Mouse (Mus musculus) cerebellum, postnatal 14 days (tissue): ENCODE measurements around the gene Tspan17.

Experiments used
- DNase-seq, 2 experiments: peaks; one replicate each; pipeline ENCODE4 v3.0.0; 2021; ENCODE audit warnings: mixed read lengths in 2 of 2

The Tspan17 gene

GRCm38 (mm10) chr13:54765281-54766191, 23.6 kb upstream of the Tspan17 start:
- peak; percentile 72 to 76 for DNase-seq

GRCm38 (mm10) chr13:54766192-54766768, 22.9 kb upstream of the Tspan17 start, which contains the start of gene Sncb:
TSS of gene Sncb (minus strand) at chr13:54766595.
- DNase-seq: peak; percentile 92

GRCm38 (mm10) chr13:54767012-54767411, 22.2 kb upstream of the Tspan17 start:
- DNase-seq: peak in 1 of 2 experiments; percentile 10

- DNase-seq: peak; percentile 88
These were observed 8.6 kb upstream of the Tspan17 start for GRCm38 (mm10) chr13:54780592-54780991.

GRCm38 (mm10) chr13:54781086-54781485, 8.1 kb upstream of the Tspan17 start:
- DNase-seq: peak in 1 of 2 experiments; percentile 46

- no peak for DNase-seq
These were observed 5.9 kb upstream of the Tspan17 start for GRCm38 (mm10) chr13:54783235-54783634.

- DNase-seq: no peak
These were observed 5.5 kb upstream of the Tspan17 start, which contains the start of gene Eif4e1b for GRCm38 (mm10) chr13:54783698-54784097. TSS of gene Eif4e1b (plus strand) at chr13:54783998.

GRCm38 (mm10) chr13:54787591-54787990, 1.6 kb upstream of the Tspan17 start:
- peak in 1 of 2 experiments; percentile 29 for DNase-seq

- DNase-seq: peak; percentile 78 to 79
These were observed 602 bp downstream of the Tspan17 start for GRCm38 (mm10) chr13:54789561-54790397.

- DNase-seq: peak; percentile 53 to 83
These were observed 3.4 kb downstream of the Tspan17 start for GRCm38 (mm10) chr13:54792259-54793230.

GRCm38 (mm10) chr13:54794002-54794577, 4.9 kb downstream of the Tspan17 start:
- DNase-seq: no peak

GRCm38 (mm10) chr13:54794843-54795242, 5.7 kb downstream of the Tspan17 start:
- DNase-seq: no peak

- DNase-seq: peak; percentile 70 to 73
These were observed 8.2 kb downstream of the Tspan17 start for GRCm38 (mm10) chr13:54797356-54797755.

- DNase-seq: peak in 1 of 2 experiments; percentile 31
These were observed 8.9 kb downstream of the Tspan17 start for GRCm38 (mm10) chr13:54797861-54798643.

- DNase-seq: no peak
These were observed 9.6 kb downstream of the Tspan17 start for GRCm38 (mm10) chr13:54798740-54799139.

GRCm38 (mm10) chr13:54799701-54800100, 10.5 kb downstream of the Tspan17 start:
- peak; percentile 92 for DNase-seq

- DNase-seq: no peak
These were observed 11.0 kb downstream of the Tspan17 start for GRCm38 (mm10) chr13:54800206-54800605.

- DNase-seq: peak in 1 of 2 experiments; percentile 47
These were observed 13.8 kb downstream of the Tspan17 start for GRCm38 (mm10) chr13:54803010-54803409.

GRCm38 (mm10) chr13:54805134-54805838, 16.1 kb downstream of the Tspan17 start:
- DNase-seq: peak; percentile 80 to 87
